Mouse (Mus musculus) intestine, postnatal 0 days (tissue): ENCODE measurements at regions not wholly inside any gene's neighbourhood (a gene's known extent, or its start where the extent isn't known, plus 50 kb on each side); places are given as distances from the start of the nearest gene placed in this dataset.

Experiments
- ATAC-seq: fragments of 200-750 bp; cut with Nextera tagmentation; 2 replicates; pipeline ENCODE4 v1.8.0; 2017; ENCODE audit warnings: mild to moderate bottlenecking, moderate TSS enrichment, moderate library complexity
- H3K27ac ChIP-seq: fragments of 300-500 bp; sonication (generic); 2 replicates; pipeline ENCODE4 v1.5.1; 2014; ENCODE audit warnings: mild to moderate bottlenecking, low read depth, low read length, moderate library complexity
- H3K27me3 ChIP-seq: fragments of 300-500 bp; sonication (generic); replicated peaks from 2 replicates; pipeline ENCODE4 v1.6.1; 2014; ENCODE audit warnings: low read length, mixed read lengths; ENCODE audit not compliant: control insufficient read depth, insufficient read depth
- H3K36me3 ChIP-seq: fragments of 300-500 bp; sonication (generic); 2 replicates; pipeline ENCODE4 v1.6.1; 2014; ENCODE audit warnings: mild to moderate bottlenecking, moderate library complexity; ENCODE audit not compliant: control insufficient read depth, insufficient read depth
- H3K4me1 ChIP-seq: fragments of 300-500 bp; sonication (generic); replicated peaks from 2 replicates; pipeline ENCODE4 v1.6.1; 2014; ENCODE audit warnings: antibody characterized with exemption, low read length, mixed read lengths; ENCODE audit not compliant: control insufficient read depth, insufficient read depth
- H3K4me2 ChIP-seq: fragments of 300-500 bp; sonication (generic); replicated peaks from 2 replicates; pipeline ENCODE4 v1.6.1; 2014; ENCODE audit warnings: low read depth, mild to moderate bottlenecking, moderate library complexity
- H3K4me3 ChIP-seq: fragments of 300-500 bp; sonication (generic); 2 replicates; pipeline ENCODE4 v1.5.1; 2014; ENCODE audit warnings: low read depth, low read length
- H3K9ac ChIP-seq: fragments of 300-500 bp; sonication (generic); 2 replicates; pipeline ENCODE4 v1.6.1; 2014; ENCODE audit warnings: mild to moderate bottlenecking, low read depth, low read length
- H3K9me3 ChIP-seq: fragments of 300-500 bp; sonication (generic); 2 replicates; pipeline ENCODE4 v1.6.1; 2016; ENCODE audit warnings: mixed run types; ENCODE audit not compliant: control insufficient read depth
- CTCF ChIP-seq: sonication (generic); IDR thresholded peaks from 2 replicates; pipeline ENCODE4 v1.5.1; 2016; ENCODE audit warnings: low read depth, mild to moderate bottlenecking, control low read depth, antibody characterized with exemption, moderate library complexity
- WGBS: fragments of 180-500 bp; shearing (Covaris S2); extraction: QIAGEN DNeasy Blood & Tissue Kit; methylation state at CpG from one replicate; pipeline ENCODE4 v1.1.7; 2014; 5-methylcytosine and 5-hydroxymethylcytosine counted together

- TF ChIP-seq CTCF, result peak; percentile 97
- peak overlapping the region; percentile 59 for H3K4me2 ChIP-seq
- ATAC-seq, result peak; percentile 78
- H3K27ac ChIP-seq, result no peak overlapping the region
- under 1% methylated on average over 23 of the region's 23 CpGs for WGBS
- H3K27me3 ChIP-seq, result peaks cover 8% of the 10 kb centered on the region; the same call in 1 of the 2 replicates
- H3K9me3 ChIP-seq, result no peaks in the 10 kb centered on the region
- H3K4me1 ChIP-seq, result no peaks in the 10 kb centered on the region
- H3K9ac ChIP-seq, result no peak overlapping the region
- H3K4me3 ChIP-seq, result peak overlapping the region; percentile 22
- no peaks in the 10 kb centered on the region for H3K36me3 ChIP-seq
Observed at GRCm38 (mm10) chr5:74943737-74944403, 100.7 kb downstream of the Chic2 start.

DNA sequence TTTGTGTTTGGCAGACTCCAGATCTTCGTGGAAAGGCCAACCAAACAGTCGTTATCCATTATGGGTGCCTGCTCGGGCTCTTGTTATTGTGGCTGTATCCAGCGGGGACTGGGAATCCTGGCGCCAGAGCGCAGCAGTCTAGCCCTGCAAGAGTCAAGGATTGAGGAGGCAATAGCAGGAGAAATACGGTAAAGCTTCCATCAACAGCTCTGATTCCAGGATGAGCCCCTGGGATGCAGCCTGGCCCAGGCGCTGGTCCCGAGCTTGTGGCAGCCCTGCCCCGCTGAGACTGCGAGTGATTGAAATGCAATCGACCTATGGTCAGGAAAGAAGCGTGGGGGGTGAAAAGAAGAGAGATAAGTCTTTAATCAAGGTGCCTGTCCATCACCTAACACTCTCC lies 103.1 kb downstream of the Chic2 start:
- WGBS, result 11% methylated on average over 13 of the region's 13 CpGs
- H3K4me1 ChIP-seq, result no peaks in the 10 kb centered on the region
- ATAC-seq, result no peak
- no peaks in the 10 kb centered on the region for H3K9me3 ChIP-seq
- no peak overlapping the region for H3K27ac ChIP-seq
- no peak for TF ChIP-seq CTCF
- H3K4me2 ChIP-seq, result no peak overlapping the region
- H3K27me3 ChIP-seq, result peaks cover 8% of the 10 kb centered on the region; the same call in 1 of the 2 replicates
- no peaks in the 10 kb centered on the region for H3K36me3 ChIP-seq
- H3K4me3 ChIP-seq, result no peak overlapping the region
- no peak overlapping the region for H3K9ac ChIP-seq

DNA sequence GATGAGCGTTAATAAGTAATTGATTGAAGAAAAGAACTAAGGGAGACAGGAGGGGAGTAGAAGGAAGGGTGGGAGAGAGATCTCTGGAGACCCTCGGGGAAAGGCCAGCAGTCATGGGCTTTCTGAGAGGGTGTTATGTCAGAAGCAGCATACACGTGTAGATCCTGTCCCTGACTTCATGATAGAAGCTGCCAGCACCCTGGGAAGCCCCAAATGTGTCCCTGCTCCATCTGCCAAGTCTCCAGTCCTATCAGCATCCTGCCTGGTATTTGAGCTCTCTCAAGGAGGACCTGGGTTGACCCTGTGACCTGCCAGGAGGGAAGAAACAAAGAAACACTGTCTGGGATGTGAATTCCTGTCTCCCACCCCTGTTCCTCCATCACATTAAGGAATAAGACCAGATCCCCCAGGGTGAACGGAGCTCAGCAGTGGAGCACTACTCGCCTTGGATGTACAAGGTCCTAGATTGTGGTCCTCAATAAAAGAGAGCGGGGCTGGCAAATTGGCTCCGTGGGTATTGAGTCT lies 107.1 kb downstream of the Chic2 start:
- TF ChIP-seq CTCF, result no peak
- Histone ChIP-seq H3K4me1 (no peaks in the 10 kb centered on the region), H3K36me3 (no peaks in the 10 kb centered on the region), H3K4me2 (no peak overlapping the region), H3K9me3 (no peaks in the 10 kb centered on the region), H3K27me3 (no peaks in the 10 kb centered on the region), H3K9ac (no peak overlapping the region), H3K27ac (no peak overlapping the region), H3K4me3 (no peak overlapping the region)
- no peak for ATAC-seq
- 64% methylated on average over 7 of the region's 7 CpGs for WGBS

- ATAC-seq, result no peak
- Histone ChIP-seq H3K4me3 (no peak overlapping the region), H3K4me1 (no peaks in the 10 kb centered on the region), H3K36me3 (no peaks in the 10 kb centered on the region), H3K9me3 (no peaks in the 10 kb centered on the region), H3K4me2 (no peak overlapping the region), H3K9ac (no peak overlapping the region), H3K27ac (no peak overlapping the region), H3K27me3 (no peaks in the 10 kb centered on the region)
- 73% methylated on average over 5 of the region's 5 CpGs for WGBS
- no peak for TF ChIP-seq CTCF
Observed at GRCm38 (mm10) chr5:74936087-74936486, 108.5 kb downstream of the Chic2 start.

DNA sequence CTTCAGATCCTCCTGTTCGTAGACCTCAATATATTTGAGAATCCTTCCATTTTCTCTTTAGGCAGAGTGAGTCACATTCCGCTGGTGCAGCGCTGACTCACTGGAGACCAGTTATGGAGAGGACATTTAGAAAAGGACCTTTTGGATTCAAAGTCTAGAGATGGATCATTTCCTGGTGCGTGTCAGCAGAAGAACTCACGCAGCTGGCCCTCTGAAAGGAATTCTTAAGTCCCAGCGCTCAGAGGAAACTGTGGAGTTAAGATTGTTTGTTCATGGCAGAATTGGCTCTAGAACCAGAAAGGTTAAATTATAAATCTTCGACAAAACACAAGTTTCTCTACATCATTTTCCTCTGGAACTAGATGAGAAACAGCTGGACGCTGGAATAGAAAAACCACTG lies 108.9 kb downstream of the Chic2 start:
- ATAC-seq, result no peak
- Histone ChIP-seq H3K27ac (no peak overlapping the region), H3K9me3 (no peaks in the 10 kb centered on the region), H3K4me3 (no peak overlapping the region), H3K36me3 (no peaks in the 10 kb centered on the region), H3K9ac (no peak overlapping the region), H3K4me1 (no peaks in the 10 kb centered on the region), H3K4me2 (no peak overlapping the region), H3K27me3 (no peaks in the 10 kb centered on the region)
- WGBS, result 53% methylated on average over 8 of the region's 8 CpGs
- TF ChIP-seq CTCF, result no peak

DNA sequence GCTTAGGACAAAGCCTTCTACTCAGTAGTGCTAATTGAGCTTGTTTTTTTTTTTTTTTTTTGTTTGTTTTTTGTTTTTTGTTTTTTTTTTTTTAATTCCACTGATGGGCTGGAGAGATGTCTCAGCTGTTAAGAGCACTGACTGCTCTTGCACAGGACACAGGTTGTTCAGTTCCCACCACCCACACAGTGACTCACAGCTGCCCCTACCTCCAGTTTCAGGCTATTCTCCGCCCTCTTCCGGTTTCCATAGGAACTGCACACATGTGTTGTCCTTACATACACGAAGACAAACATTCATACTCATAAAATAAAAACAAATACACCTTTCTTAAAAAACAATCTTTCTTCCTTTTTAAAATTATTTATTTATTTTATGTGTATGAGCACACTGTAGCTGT lies 111.3 kb downstream of the Chic2 start:
- Histone ChIP-seq H3K27me3 (no peaks in the 10 kb centered on the region), H3K36me3 (no peaks in the 10 kb centered on the region), H3K4me3 (no peak overlapping the region), H3K9me3 (no peaks in the 10 kb centered on the region), H3K4me2 (no peak overlapping the region), H3K4me1 (no peaks in the 10 kb centered on the region), H3K27ac (no peak overlapping the region), H3K9ac (no peak overlapping the region)
- no peak for TF ChIP-seq CTCF
- WGBS, result 94% methylated on average over 3 of the region's 3 CpGs
- no peak for ATAC-seq
